Mouse (Mus musculus) G1E-ER4 (cell line): ENCODE results near the gene Mybpc1. TPM values are rescaled to one million over a fixed set of nuclear protein-coding genes. Genes with fewer than 3 reads are reported as not detected.

Source experiments
- GATA1 ChIP-seq: IDR thresholded peaks from one replicate; pipeline ENCODE4 v1.8.0; 2012; ENCODE audit warnings: low read length, inconsistent platforms
- polyA plus RNA-seq: library from polyadenylated mRNA; stranded (reverse); fragments of >175 nt; gene quantifications from 2 replicates; pipeline ENCODE4 v1.2.3, GENCODE M21; 2012

Mybpc1 gene
- polyA plus RNA-seq, 1 experiment: not detected

DNA sequence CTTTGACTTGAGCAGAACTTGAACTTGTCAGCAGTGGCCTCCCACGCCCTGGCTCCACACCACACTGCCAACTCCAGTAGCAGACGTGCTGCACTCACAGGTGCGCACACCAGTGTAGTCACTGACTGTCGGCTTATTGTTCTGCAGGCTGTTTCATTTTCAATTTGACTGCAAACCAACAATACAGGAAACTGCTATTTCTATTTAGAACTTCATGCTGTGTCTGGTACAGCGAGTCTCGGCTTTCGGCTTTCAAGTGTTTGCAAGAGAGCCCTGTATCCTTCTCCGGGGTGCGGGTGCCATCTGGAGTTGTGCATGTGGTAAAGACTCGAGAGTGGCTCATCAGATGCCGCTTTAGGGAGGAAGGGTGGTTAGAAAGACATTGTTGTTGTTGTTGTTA is 20.5 kb downstream of the Mybpc1 start:
- no peak for TF ChIP-seq GATA1

GRCm38 (mm10) chr10:88580786-88581185 is 24.2 kb downstream of the Mybpc1 start:
- TF ChIP-seq GATA1: no peak

DNA sequence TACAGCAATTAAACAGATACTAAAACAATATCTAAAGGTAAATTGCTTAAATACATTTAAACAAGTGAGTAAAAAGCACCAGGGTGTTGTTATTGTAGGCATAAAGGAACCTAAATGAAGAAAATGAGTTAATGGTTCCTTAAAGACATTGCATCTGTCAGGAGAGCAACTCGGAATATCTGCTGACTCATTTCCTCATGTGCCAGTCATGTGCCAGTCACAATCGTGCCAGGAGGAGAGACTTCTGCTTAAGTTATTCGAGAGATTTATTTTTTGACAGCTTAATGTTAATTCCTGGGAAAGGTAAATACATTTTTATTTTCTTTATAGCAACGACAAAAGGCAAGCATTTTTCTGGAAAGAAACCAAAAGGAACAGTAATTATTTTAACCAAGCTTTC is 26.3 kb downstream of the Mybpc1 start:
- no peak for TF ChIP-seq GATA1

- no peak for TF ChIP-seq GATA1
Observed at GRCm38 (mm10) chr10:88574115-88574635, 30.8 kb downstream of the Mybpc1 start.

DNA sequence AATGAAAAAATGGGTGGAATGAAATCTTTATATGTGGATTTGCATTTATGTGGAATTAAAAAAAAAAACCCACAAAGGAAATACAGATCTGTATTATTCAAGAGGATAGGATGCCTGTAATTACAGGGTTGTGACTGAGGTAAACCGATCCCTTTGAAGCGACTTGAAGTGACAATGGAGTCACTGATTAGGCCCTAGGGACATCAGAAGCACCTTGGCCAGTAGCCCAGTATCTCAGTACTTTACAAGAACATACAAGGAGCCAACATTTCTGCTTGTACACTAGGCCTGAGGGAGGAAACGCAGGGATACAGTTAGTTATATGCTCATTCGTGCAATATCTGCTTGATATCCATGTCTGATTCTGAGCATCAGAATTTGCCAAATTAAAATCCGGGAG is 32.8 kb downstream of the Mybpc1 start:
- no peak for TF ChIP-seq GATA1

GRCm38 (mm10) chr10:88557046-88557445 is 47.9 kb downstream of the Mybpc1 start:
- TF ChIP-seq GATA1: no peak

- no peak for TF ChIP-seq GATA1
Observed at GRCm38 (mm10) chr10:88552738-88553137, 52.2 kb downstream of the Mybpc1 start.

DNA sequence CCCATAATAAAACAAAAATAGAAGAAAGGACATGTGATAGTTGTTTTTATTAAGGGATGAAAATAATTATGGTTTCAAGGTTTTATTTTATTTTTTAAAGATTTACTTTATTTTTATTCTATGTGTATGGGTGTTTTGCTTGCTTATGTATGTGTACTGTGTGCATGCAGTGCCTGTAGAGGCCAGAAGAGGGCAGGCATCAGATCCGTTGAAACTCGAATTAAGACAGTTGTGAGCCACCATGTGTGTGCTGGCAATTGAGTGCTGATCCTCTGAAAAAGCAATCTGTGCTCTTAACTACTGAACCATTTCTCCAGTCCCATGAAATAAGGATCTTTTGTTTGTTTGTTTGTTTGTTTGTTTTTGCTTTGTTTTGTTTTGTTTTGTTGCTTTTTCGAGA is 54.7 kb downstream of the Mybpc1 start:
- TF ChIP-seq GATA1: no peak

- TF ChIP-seq GATA1: no peak
Observed at GRCm38 (mm10) chr10:88547635-88548034, 57.3 kb downstream of the Mybpc1 start.

DNA sequence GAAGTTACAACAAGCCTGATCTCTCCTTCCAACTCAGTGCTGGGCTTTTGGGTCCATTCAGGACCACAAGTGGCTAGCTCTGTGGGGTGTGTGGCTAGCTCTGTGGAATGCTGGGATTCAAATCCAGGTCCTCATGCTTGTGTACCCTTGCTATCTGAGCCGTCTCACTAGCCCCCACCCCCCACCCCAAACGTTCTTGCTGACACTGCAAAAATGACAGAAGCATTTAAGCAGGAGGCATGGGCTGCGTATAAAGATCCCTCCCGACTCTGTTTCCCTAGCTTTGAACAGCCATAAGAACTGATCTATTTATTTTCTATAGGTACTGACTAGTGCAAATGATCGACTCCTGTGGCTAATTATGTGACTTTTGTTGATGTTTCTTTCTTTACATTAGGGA is 74.3 kb downstream of the Mybpc1 start:
- no peak for TF ChIP-seq GATA1

DNA sequence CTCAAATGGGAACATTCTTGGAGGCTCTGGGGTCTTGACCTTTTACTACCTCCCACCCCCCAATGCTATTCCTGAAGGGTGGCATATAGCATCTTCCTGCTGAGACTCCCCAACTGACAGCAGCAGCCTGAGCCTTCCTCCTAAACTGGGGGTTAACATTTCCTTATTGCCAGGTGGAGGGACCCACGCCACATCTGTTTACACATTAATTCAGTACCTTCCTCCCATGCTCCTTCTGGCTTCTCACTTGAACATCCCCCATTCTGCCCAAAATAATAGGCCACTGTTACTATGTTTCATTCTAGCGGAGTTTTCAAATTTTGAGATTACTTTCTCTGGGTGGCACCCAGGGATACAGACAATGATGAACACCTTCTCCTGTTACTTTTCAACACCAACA is 80.9 kb downstream of the Mybpc1 start:
- no peak for TF ChIP-seq GATA1

GRCm38 (mm10) chr10:88523212-88523611 is 81.7 kb downstream of the Mybpc1 start:
- no peak for TF ChIP-seq GATA1

DNA sequence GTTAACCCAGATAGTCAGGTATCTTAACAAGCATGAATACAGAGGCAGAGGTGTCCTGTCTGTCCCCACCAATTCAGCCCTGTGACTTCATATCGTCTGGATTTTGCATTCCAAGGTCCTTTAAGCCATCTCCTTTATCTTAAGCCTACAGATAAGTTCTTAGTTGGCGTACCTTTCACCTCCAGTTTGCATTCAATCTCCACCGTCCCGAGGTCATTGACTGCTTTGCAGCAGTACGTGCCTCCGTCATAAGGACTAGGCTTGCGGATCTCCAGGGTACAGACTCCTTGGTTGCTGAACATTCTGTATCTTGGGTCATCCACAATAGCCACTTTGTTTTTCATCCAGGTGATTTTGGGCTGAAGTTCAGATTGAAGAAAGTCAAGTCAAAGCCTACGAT is 82.2 kb downstream of the Mybpc1 start:
- no peak for TF ChIP-seq GATA1

DNA sequence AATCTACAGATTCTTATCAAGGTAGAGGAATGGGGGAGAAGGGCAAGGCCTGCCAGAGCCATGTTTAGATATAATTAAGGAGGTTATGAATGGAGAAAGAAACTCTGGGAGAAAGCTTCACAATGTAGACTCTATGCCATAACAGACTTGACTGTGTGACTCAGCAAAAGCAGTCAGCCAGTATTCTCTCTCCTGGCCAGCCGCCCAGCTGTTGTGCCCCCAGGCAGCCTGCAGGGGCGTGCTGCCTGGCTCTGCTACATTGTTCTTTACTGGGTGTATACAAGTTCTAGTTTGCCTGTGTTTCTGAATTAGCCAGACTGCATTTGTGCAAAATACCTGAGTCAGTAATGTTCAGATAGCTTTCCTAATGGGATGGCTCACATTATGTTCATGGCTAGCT is 90.5 kb downstream of the Mybpc1 start:
- TF ChIP-seq GATA1: no peak

GRCm38 (mm10) chr10:88513574-88514135 is 91.3 kb downstream of the Mybpc1 start:
- no peak for TF ChIP-seq GATA1

GRCm38 (mm10) chr10:88511355-88511754 is 93.6 kb downstream of the Mybpc1 start:
- TF ChIP-seq GATA1: no peak

DNA sequence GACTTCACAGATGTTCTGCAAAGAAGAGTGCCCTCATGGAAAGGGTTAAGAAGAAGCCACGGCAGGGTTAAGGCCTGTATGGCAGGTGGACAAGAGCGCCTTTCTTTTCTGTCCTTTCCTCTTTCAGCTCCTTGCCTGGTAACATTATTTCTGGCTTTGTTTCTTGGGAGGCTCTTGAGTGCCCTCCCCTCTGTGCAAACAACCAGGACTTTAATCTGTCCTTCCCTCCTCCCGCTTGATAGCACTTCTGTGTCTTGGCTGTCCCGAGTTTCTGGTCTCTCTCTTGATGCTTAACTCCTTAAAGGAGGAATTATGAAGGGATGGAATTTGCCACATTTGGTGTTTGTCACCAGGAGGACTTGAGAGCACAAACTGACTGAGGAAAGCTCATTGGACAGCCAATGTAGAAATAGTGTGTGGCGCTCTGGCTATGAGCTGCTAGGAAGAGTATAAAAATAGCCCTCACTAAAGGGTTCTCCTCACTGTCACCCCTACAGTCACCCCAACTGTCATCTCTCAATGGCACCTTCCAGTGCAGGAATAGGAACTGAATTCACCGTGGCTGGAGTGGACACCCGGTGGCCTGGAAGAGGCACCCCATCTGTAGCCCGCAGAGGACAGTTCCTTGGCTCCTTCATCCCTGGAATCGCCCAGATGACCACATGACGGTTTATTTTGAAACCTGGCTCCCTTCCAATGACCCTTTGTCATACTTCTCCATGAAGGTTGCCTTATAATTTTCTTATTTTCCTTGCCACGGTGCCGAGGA is 94.3 kb downstream of the Mybpc1 start:
- no peak for TF ChIP-seq GATA1
